Mouse (Mus musculus): ENCODE measurements around the gene Tmbim1. TPM values are rescaled to one million over a fixed set of nuclear protein-coding genes. Genes with fewer than 3 reads are reported as not detected.
A peak's percentile ranks its signal among the peaks of the same experiment; 100 is the strongest.
"Not testable (repeated sequence)": the region's sequence is repeated elsewhere in the genome, so short reads cannot be mapped to it uniquely, and the experiment has no call there.

The Tmbim1 gene
- polyA plus RNA-seq, 1 experiment, result 140 TPM

GRCm38 (mm10) chr1:74331046-74331681 is 25.7 kb upstream of the Tmbim1 start:
- peak overlapping the region; percentile 62 for H3K4me3 ChIP-seq (replicated peaks)
- H3K9me3 ChIP-seq, result peaks cover 10% of the 10 kb centered on the region
- peaks cover 51% of the 10 kb centered on the region for H3K4me1 ChIP-seq
- H3K36me3 ChIP-seq (replicated peaks; ENCODE audit: low read length), result peaks cover 10% of the 10 kb centered on the region
- peaks cover 21% of the 10 kb centered on the region for H3K27me3 ChIP-seq (replicated peaks)
- no peak for TF ChIP-seq FLI1 (IDR thresholded peaks at IDR 0.05; ENCODE audit: low read length)
- no peak for TF ChIP-seq GATA1 (IDR thresholded peaks at IDR 0.05; ENCODE audit: borderline replicate concordance, low read length)

DNA sequence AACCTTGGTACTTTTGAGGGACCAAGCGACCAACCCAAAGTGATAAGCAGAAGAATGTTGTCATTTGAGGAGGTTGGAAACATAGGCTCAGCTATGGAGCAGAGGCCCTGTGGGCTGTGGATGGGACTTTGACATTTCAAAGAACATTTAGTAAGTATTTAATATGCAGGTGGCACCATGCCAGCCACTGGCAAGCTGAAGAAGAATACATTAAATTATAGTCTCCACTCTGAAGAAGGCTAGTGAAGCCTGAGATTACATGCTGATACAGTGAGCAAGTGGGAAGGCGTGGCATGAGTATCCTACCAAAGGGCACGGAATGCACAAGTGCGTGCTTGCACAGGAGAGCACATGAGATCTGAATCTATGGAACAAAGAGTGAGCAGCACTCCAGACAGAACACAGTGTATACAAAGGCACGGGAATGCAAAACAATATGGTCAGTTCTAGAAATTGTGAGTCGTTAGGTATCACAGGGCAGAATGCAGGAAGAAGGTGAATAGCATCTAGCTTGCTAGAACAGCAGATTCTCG is 24.5 kb upstream of the Tmbim1 start:
- peaks cover 49% of the 10 kb centered on the region for H3K4me1 ChIP-seq
- H3K36me3 ChIP-seq (replicated peaks; ENCODE audit: low read length), result peaks cover 10% of the 10 kb centered on the region
- peaks cover 10% of the 10 kb centered on the region for H3K27me3 ChIP-seq (replicated peaks)
- H3K4me3 ChIP-seq (replicated peaks), result no peak overlapping the region
- TF ChIP-seq GATA1 (IDR thresholded peaks at IDR 0.05; ENCODE audit: borderline replicate concordance, low read length), result no peak
- no peak for TF ChIP-seq FLI1 (IDR thresholded peaks at IDR 0.05; ENCODE audit: low read length)
- H3K9me3 ChIP-seq, result peaks cover 10% of the 10 kb centered on the region

- peaks cover 36% of the 10 kb centered on the region for H3K4me1 ChIP-seq
- H3K27me3 ChIP-seq (replicated peaks); H3K36me3 ChIP-seq (replicated peaks; ENCODE audit: low read length): not testable (repeated sequence)
Measured at GRCm38 (mm10) chr1:74326916-74327315, 21.5 kb upstream of the Tmbim1 start.

DNA sequence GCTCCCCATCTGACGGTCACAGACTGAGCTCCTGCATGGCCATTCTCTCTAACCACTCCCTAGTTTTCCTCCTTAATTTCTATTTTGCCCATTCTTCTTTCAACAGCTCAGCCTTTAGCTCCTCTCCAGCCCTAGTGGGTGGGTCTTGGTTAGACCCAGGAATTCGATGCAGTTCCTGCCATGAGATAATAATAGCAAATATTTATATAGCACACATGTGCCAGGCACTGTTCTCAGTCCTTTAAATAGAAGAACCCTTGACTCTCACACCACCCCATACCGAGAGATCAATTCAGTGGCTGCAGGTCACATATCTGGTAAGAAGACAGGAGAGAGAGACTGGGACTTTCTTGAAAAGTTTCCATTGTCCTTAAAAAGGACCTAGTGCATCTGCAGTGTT is 16.0 kb upstream of the Tmbim1 start:
- Histone ChIP-seq H3K4me3 (replicated peaks) (no peak overlapping the region), H3K9me3 (peaks cover 5% of the 10 kb centered on the region), H3K27me3 (replicated peaks) (peaks cover 16% of the 10 kb centered on the region), H3K36me3 (replicated peaks; ENCODE audit: low read length) (no peaks in the 10 kb centered on the region), H3K4me1 (peaks cover 22% of the 10 kb centered on the region)
- no peak for TF ChIP-seq FLI1 (IDR thresholded peaks at IDR 0.05; ENCODE audit: low read length)
- TF ChIP-seq GATA1 (IDR thresholded peaks at IDR 0.05; ENCODE audit: borderline replicate concordance, low read length), result no peak

More at GRCm38 (mm10) chr1:74326916-74327315, 21.5 kb upstream of the Tmbim1 start:
- not testable (repeated sequence) for H3K9me3 ChIP-seq; H3K4me3 ChIP-seq (replicated peaks)

- H3K27me3 ChIP-seq (replicated peaks), result peaks cover 17% of the 10 kb centered on the region
- peaks cover 5% of the 10 kb centered on the region for H3K9me3 ChIP-seq
- H3K4me1 ChIP-seq, result peaks cover 37% of the 10 kb centered on the region
- no peak for TF ChIP-seq GATA1 (IDR thresholded peaks at IDR 0.05; ENCODE audit: borderline replicate concordance, low read length)
- TF ChIP-seq FLI1 (IDR thresholded peaks at IDR 0.05; ENCODE audit: low read length), result no peak
- H3K4me3 ChIP-seq (replicated peaks), result no peak overlapping the region
- H3K36me3 ChIP-seq (replicated peaks; ENCODE audit: low read length), result no peaks in the 10 kb centered on the region
Measured at GRCm38 (mm10) chr1:74318711-74319110, 13.3 kb upstream of the Tmbim1 start.

DNA sequence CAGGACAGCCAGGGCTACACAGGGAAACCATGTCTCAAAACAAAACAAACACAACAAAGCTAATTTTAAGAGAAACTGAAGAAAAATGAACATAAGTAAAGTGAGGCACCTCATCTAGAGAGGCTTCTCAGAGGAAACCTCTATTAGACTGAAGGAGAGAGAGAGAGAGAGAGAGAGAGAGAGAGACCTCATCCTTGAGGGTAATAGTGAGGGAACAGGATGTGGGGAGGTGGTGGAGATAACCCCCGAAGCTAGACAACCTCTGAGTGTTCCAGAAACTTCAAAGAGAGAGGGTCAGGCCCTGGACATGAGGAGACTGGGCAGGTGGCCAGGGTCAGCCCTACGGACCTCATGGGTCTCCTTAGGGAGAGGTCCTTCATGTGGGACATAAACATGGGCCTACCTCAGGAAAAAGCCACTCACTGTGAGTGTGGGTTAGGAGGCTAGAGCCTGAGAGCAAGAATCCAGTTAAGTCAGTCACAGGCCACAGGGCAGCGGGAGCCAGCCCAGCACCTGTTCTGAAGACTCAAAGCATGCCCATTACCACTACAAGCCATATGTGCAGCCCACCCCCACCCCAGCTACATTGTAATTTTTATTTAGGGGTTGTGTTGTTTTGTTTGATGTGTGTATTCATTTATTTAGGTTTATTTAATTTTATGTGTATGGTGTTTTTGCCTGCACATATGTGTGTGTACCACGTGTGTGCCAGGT is 10.8 kb upstream of the Tmbim1 start:
- Histone ChIP-seq H3K36me3 (replicated peaks; ENCODE audit: low read length) (no peaks in the 10 kb centered on the region), H3K27me3 (replicated peaks) (peaks cover 5% of the 10 kb centered on the region), H3K9me3 (peaks cover 4% of the 10 kb centered on the region), H3K4me3 (replicated peaks) (no peak overlapping the region), H3K4me1 (peaks cover 45% of the 10 kb centered on the region)
- no peak for TF ChIP-seq GATA1 (IDR thresholded peaks at IDR 0.05; ENCODE audit: borderline replicate concordance, low read length)
- TF ChIP-seq FLI1 (IDR thresholded peaks at IDR 0.05; ENCODE audit: low read length), result no peak

DNA sequence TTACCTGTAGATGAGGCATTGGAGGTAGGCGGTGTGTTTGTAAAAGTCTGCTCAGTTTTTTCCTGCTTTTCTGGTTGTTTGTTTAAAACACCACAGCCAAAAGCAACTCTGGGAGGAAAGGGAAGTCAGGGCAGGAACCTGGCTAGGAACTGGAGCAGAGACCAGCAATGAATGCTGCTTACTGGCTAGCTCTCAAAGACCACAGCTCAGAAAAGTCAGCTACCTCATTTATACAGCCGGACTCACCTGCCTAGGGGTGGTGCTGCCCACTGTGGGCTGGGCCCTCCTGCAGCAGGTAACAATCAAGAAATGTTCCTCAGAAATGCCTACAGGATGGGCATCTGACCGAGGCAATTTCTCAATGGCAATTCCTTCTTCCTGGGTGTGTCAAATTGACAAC is 9.4 kb upstream of the Tmbim1 start:
- no peaks in the 10 kb centered on the region for H3K36me3 ChIP-seq (replicated peaks; ENCODE audit: low read length)
- no peaks in the 10 kb centered on the region for H3K9me3 ChIP-seq
- no peak for TF ChIP-seq GATA1 (IDR thresholded peaks at IDR 0.05; ENCODE audit: borderline replicate concordance, low read length)
- no peak for TF ChIP-seq FLI1 (IDR thresholded peaks at IDR 0.05; ENCODE audit: low read length)
- H3K27me3 ChIP-seq (replicated peaks), result peaks cover 2% of the 10 kb centered on the region
- H3K4me1 ChIP-seq, result peaks cover 53% of the 10 kb centered on the region
- H3K4me3 ChIP-seq (replicated peaks), result no peak overlapping the region

- TF ChIP-seq GATA1 (IDR thresholded peaks at IDR 0.05; ENCODE audit: borderline replicate concordance, low read length) (no peak), FLI1 (IDR thresholded peaks at IDR 0.05; ENCODE audit: low read length) (no peak)
- H3K4me1 ChIP-seq, result peaks cover 69% of the 10 kb centered on the region
- H3K27me3 ChIP-seq (replicated peaks), result peaks cover 2% of the 10 kb centered on the region
- H3K9me3 ChIP-seq, result no peaks in the 10 kb centered on the region
- H3K4me3 ChIP-seq (replicated peaks), result peak overlapping the region; percentile 35
- H3K36me3 ChIP-seq (replicated peaks; ENCODE audit: low read length), result no peaks in the 10 kb centered on the region
Measured at GRCm38 (mm10) chr1:74313049-74313692, 7.7 kb upstream of the Tmbim1 start.

DNA sequence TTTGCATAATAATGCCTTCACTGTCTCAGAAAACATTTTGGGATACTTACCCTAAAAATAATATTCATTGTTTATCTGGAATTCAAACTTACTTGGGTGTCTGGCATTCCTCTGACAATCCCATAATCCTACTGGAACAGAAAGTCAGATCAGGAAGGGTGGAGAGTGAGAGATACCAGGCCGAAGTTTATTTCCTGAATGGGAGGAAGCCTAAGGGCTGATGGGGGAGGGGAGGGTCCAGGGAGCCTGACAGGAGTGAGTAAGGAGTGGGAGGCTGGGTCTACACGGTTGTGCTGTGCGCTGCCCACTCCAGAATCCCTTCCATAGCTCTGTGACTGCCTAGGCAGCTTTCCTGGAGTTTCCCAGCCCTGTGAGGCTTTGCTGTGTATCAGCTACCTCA is 4.3 kb upstream of the Tmbim1 start:
- Histone ChIP-seq H3K27me3 (replicated peaks) (peaks cover under 1% of the 10 kb centered on the region), H3K4me3 (replicated peaks) (peak overlapping the region; percentile 76), H3K4me1 (peaks cover 70% of the 10 kb centered on the region), H3K36me3 (replicated peaks; ENCODE audit: low read length) (peaks cover 8% of the 10 kb centered on the region), H3K9me3 (peaks cover 5% of the 10 kb centered on the region)
- TF ChIP-seq GATA1 (IDR thresholded peaks at IDR 0.05; ENCODE audit: borderline replicate concordance, low read length) (no peak), FLI1 (IDR thresholded peaks at IDR 0.05; ENCODE audit: low read length) (no peak)

Data from megakaryocyte, embryonic 14.5 days (primary cell).